Mouse (Mus musculus): Measurements from ENCODE around the gene Flt1.

Gene Flt1

GRCm38 (mm10) chr5:147539815-147540214 is 186.0 kb downstream of the Flt1 start:
- no peak for DNase-seq

GRCm38 (mm10) chr5:147539409-147539808 is 186.4 kb downstream of the Flt1 start:
- no peak for DNase-seq

- DNase-seq: no peak
These were observed 193.8 kb downstream of the Flt1 start for GRCm38 (mm10) chr5:147532031-147532430.

- no peak for DNase-seq
These were observed 198.0 kb downstream of the Flt1 start for GRCm38 (mm10) chr5:147527788-147528187.

- no peak for DNase-seq
These were observed 198.8 kb downstream of the Flt1 start for GRCm38 (mm10) chr5:147527006-147527405.
